Mouse (Mus musculus) layer of hippocampus, postnatal 36 days (tissue): ENCODE measurements around the gene Nr1i2. TPM values are rescaled to one million over a fixed set of nuclear protein-coding genes. Genes with fewer than 3 reads are reported as not detected.

Experiments
- total RNA-seq, 2 experiments: library from RNA; stranded (reverse); gene quantifications; 2 replicates each; pipeline ENCODE4 v1.2.3; 2021

The Nr1i2 gene
- total RNA-seq, 2 experiments from 2014 or later, result not detected

Other genes starting within 250 kb of the Nr1i2 start
- gene Gsk3b, start 205.8 kb downstream of the Nr1i2 start, total RNA-seq, result 100 to 1,000 TPM; 153 to 155 TPM
- 1 to 10 TPM in 1 of 2 experiments, under 1 TPM in 1; 0.95 to 1.4 TPM for gene Maats1, start 47.3 kb upstream of the Nr1i2 start, total RNA-seq
- gene Cox17, start 52.2 kb upstream of the Nr1i2 start, total RNA-seq, result 100 to 1,000 TPM; 120 to 146 TPM
- gene Gm21987, start 52.2 kb upstream of the Nr1i2 start, total RNA-seq, result not detected
- gene Popdc2, start 67.4 kb upstream of the Nr1i2 start, total RNA-seq, result under 1 TPM; 0.50 to 0.63 TPM
- gene Pla1a, start 138.3 kb upstream of the Nr1i2 start, total RNA-seq, result under 1 TPM; 0.63 to 0.92 TPM
- 10 to 100 TPM; 53.0 to 57.7 TPM for gene Adprh, start 157.9 kb upstream of the Nr1i2 start, total RNA-seq
- gene Cd80, start 160.7 kb upstream of the Nr1i2 start, total RNA-seq, result under 1 TPM; 0.35 to 0.71 TPM
- gene Timmdc1, start 227.8 kb upstream of the Nr1i2 start, total RNA-seq, result 10 to 100 TPM; 30.8 to 35.8 TPM